Mouse (Mus musculus): ENCODE measurements around the gene Ppp1cb. TPM values are rescaled to one million over a fixed set of nuclear protein-coding genes. Genes with fewer than 3 reads are reported as not detected.
"Not testable (repeated sequence)": the region's sequence is repeated elsewhere in the genome, so short reads cannot be mapped to it uniquely, and the experiment has no call there.

The Ppp1cb gene
- total RNA-seq (2021): 100 to 1,000 TPM; 371 to 381 TPM
- long read RNA-seq, experiment 1, full-length matches to known transcripts: 280 of 309 reads
- long read RNA-seq, experiment 1, partial matches to known transcripts: 17 of 309 reads
- long read RNA-seq, experiment 1, other reads (novel, unspliced or antisense): 12 of 309 reads
- long read RNA-seq, experiment 2, full-length matches to known transcripts: 267 of 287 reads
- long read RNA-seq, experiment 2, partial matches to known transcripts: 6 of 287 reads
- long read RNA-seq, experiment 2, other reads (novel, unspliced or antisense): 14 of 287 reads

DNA sequence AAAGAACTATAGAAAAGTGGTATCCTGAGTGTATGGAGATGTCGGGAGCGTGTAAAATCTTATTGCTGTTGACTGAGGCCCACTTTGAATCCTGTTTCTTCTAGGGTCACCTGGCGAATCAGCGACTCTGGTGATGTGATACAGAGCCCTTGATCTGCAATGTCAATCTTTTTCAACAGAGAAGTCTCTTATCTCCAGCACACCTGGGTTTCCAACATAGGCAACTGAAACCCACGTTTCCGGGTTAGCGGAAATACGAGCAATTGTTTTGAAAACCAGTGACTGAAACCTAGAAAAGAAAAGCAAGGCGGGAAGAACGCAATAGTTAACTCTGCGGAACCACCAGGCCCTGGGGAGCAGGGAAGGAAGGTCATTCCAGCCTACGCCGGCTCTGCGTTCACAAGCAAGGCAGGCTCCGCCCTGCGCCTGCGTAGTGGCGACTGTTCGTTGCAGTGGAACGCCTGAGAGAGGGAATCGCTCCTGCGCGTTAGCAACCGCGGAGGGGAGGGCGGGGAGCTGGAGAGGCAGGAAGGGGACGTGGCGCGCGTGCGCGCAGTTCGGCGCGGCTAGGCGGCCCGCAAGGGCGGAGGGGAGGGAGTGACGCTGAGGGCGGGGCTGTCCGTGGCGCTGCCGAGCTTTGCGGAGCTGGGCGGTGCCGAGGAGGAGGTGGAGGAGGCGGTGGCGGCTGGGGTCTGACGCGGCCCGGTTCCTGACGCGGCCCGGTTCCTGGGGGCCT lies at the start of gene Ppp1cb:
Ppp1cb (plus strand) TSS at position 436 of the 736 bp plus-strand sequence.
- intact Hi-C loops (cut with DNase I): loop anchor here (5.0 to 10.0 kb wide), 2 partner anchors 121 to 234 kb away; no protein-coding TSS in a partner anchor
- peak; percentile 97 to 98 for DNase-seq (ENCODE audit: low spot score in 2 of 2)

DNA sequence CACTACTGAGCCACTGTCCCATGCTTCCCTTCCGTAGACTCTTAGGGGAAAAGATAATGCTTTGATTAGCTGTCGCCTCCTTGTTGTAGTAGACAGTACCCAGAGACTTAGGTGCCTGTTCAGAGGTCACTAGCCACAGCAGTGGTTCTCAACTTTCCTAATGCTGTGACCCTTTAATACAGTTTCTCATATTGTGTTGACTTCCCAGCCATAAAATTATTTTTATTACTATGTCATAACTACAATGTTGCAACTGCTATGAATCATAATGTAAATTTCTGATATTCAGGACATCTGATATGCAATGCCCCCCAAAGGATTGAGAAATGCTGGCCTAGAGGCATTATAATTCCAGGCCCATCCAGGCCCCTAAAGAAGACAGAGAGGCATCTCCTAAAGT lies 48.9 kb upstream of the Ppp1cb start:
- intact Hi-C loops (cut with DNase I): no loop called here
- DNase-seq (ENCODE audit: low spot score in 2 of 2): no peak

DNA sequence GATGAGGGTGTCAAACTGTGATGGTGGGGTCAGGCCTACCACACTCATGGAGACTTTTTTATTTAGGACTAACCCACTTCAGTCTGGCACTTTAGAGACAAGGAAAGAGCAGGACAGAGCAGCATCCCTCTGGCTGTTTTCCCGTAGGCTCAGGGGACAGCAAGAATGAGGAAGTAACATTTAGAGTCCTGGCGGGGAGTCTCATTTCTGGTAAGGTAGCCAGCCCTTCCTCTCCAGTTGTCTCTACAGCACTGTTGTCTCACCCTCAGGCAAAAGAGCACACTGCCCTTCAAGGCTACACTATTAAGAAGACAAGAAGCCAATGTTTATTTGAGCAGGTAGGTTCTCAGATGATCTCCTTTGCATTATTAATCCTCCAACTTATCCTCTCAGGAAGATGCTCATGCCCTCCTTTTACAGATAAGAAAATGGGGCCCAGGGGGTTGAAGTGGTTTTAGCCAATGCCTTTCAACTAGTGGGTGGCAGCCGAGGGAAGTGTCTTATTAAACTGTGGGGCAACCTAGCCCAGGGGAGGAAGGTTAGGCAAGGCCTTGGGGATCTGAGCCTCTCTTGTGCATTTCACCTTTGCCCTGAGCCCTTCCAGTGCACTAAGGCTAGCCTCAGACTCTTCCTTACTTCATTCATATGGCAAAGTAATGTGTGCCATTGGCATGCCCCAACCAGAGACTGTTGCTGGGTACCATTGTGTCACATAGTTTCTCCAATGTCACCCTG lies 47.5 kb upstream of the Ppp1cb start:
- DNase-seq (ENCODE audit: low spot score in 2 of 2): no peak
- intact Hi-C loops (cut with DNase I): no loop called here

GRCm38 (mm10) chr5:32412186-32412950 lies 46.3 kb upstream of the Ppp1cb start:
- intact Hi-C loops (cut with DNase I): no loop called here
- DNase-seq (ENCODE audit: low spot score in 2 of 2): no peak

- DNase-seq (ENCODE audit: low spot score in 2 of 2): no peak
- intact Hi-C loops (cut with DNase I): no loop called here
Observed at GRCm38 (mm10) chr5:32413083-32413482, 45.6 kb upstream of the Ppp1cb start.

GRCm38 (mm10) chr5:32413569-32413968 lies 45.1 kb upstream of the Ppp1cb start:
- peak in 1 of 2 experiments; percentile 25 for DNase-seq (ENCODE audit: low spot score in 2 of 2)
- intact Hi-C loops (cut with DNase I): no loop called here

DNA sequence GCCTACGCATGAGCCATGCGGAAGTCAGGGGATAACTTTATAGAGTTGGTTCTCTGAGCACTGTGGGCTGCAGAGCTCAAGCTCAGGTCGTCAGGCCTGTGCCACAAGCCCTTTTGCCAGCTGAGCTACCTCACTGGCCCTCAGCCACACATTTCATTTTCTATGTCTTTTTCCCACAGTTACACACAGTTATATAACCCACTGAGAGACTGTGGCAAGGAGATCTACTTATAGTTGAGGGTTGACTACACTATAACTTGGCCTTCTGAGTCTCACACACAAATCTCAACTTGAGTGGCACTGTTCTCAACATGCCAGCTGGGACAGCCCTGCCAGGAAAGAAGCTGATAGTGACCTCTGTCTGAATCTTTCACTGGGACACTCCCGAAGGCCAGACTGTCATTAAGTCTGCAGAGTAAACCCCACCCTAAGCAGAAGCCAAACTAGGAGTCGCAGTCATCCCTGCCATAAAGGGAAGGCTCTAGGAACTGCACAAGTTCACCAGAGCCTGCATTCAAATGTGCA lies 44.1 kb upstream of the Ppp1cb start:
- intact Hi-C loops (cut with DNase I): no loop called here
- DNase-seq (ENCODE audit: low spot score in 2 of 2): no peak

DNA sequence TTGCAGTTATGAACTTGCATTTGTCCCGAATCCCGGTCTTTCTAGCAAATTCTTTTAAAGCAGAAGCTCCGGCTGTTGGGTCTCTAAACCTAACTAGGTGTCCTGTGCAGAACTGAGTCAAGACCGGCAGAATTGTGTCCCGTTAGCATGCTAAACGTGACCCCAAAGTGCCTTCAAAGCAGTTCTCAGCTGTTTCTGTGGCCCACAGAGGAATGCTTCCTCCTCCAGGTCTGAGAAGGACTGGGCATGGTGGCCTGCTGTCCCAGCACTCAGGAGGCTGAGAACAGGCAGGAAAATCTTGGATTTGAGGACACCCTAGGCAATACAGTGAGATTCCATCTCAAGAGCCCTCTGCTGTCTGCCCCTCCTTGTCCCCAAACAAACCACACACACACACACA lies 43.1 kb upstream of the Ppp1cb start:
- intact Hi-C loops (cut with DNase I): no loop called here
- DNase-seq (ENCODE audit: low spot score in 2 of 2): no peak

- no peak for DNase-seq (ENCODE audit: low spot score in 2 of 2)
- intact Hi-C loops (cut with DNase I): no loop called here
Observed at GRCm38 (mm10) chr5:32416881-32417280, 41.8 kb upstream of the Ppp1cb start.

GRCm38 (mm10) chr5:32422081-32422589 lies 36.5 kb upstream of the Ppp1cb start:
- DNase-seq (ENCODE audit: low spot score in 2 of 2): no peak
- intact Hi-C loops (cut with DNase I): no loop called here

DNA sequence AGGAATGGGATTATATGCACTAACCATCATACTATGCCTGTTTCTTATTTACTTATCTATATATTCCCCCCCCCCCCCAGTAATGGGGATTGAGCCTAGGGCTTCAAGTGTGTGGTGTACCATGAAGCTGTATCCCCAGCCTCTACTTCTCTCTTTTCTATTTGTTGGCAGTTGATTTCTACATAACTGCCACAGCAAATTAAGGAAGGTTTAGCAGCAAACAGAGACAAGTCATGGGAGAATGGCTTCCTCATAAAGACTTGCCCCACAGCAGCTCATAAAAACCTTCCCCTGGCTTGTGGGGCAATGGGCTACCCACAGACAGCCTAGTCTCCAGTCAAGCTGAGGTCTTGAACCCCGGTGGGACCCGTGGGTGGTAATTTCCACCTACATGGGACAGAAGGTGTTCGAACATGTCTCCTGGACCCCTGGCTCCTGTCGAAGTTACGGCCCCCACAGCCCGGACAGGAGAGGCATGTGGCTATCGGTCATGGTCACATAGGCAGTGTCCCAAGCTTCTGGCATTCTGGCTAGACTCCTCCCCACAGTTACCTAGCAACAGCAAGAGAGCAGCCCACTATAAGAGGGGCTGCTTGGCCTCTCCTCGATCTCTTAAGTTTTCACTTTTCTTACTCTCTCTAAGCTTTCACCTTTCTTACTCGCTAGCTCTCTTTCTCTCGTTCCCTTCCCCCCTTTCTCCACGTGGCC lies 35.1 kb upstream of the Ppp1cb start:
- intact Hi-C loops (cut with DNase I): no loop called here
- no peak for DNase-seq (ENCODE audit: low spot score in 2 of 2)

GRCm38 (mm10) chr5:32424464-32424863 lies 34.2 kb upstream of the Ppp1cb start:
- intact Hi-C loops (cut with DNase I): no loop called here
- DNase-seq (ENCODE audit: low spot score in 2 of 2): no peak

DNA sequence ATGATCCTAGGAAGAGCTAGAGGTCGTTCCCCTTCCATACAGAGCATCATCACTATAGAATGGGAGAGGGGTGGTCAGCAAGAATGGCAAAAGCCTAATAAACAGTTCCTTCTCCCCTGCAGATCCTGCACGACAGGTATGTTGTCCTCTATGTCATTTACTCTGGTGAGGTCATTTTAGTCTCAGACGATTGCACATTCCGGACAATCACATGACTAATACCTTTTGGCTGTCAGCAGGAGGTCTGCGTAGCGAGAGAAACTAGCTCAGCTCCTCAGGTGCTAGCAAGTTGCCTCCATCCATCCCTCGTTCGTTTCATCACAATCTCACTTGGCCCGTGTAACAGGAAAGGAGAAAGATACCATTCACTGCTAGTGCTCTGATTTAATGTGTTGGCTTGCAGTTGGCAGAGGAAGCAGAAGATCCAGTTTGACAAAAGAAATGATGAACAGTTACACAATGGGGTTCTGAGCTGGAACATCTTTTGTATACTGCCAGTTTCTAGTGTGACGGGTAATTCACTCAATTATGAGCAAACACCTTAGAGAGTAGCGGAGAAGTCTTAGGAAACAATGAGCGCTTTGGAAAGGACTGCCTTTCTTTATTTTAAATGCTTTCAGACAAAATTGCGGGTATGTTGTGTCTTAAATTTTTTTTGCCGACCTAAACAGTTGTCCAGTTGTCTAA lies 33.0 kb upstream of the Ppp1cb start:
- DNase-seq (ENCODE audit: low spot score in 2 of 2): no peak
- intact Hi-C loops (cut with DNase I): no loop called here

GRCm38 (mm10) chr5:32430399-32430798 lies 28.2 kb upstream of the Ppp1cb start:
- no peak for DNase-seq (ENCODE audit: low spot score in 2 of 2)
- intact Hi-C loops (cut with DNase I): no loop called here

DNA sequence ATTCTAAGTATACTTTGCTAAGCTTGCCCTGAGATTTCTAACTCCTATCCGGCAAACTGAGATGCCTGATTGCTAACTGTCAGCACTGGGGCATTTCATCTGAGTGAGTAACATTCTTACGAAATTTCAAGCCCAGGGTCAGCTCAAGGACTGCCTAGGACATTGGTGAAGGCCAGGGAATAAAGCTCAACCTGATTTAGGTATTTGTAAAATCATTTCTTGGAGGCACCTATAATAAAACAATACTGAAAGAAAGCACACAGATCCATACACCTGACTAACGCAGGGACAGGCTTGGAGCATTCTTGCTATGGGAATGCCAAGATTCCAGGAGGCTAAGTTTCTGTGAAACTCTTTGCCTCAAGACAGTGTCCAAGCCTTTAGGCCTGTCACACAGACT lies 24.3 kb upstream of the Ppp1cb start:
- DNase-seq (ENCODE audit: low spot score in 2 of 2); intact Hi-C loops (cut with DNase I): not testable (repeated sequence)

GRCm38 (mm10) chr5:32435612-32436011 lies 23.0 kb upstream of the Ppp1cb start:
- DNase-seq (ENCODE audit: low spot score in 2 of 2): no peak
- intact Hi-C loops (cut with DNase I): no loop called here

DNA sequence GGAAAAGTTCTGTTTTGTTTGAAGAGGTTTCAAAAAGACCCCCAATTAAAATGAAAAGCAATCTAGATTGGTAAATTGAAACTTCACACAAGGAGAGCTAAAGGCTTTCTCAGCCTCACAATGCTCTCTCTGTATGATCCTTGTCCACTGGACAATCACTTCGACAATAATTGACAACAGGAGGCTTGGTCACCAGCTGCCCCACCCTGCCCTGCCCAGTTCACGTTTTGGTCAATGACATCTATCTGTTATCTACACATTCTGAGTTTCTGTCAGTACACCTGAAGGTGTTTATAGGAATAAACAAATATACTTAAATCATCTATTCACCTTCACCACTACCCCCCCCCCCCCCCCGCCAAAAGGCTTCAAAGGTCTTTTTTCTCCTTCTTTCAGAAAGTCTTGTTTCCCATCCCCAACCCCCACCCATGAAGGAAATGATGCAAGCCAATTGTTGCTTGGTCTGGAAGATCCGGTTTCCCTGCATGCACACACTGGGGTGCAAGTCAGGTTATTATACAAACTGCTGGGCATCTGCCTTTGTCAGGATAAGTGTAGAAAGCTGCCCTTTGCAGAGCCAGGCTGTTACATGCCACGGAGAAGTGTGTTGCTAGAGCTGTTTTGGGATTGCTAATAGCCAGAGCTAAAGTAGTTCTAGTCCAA lies 20.6 kb upstream of the Ppp1cb start:
- intact Hi-C loops (cut with DNase I): no loop called here

GRCm38 (mm10) chr5:32438564-32438922 lies 20.1 kb upstream of the Ppp1cb start:
- no peak for DNase-seq (ENCODE audit: low spot score in 2 of 2)
- intact Hi-C loops (cut with DNase I): no loop called here

More for the DNA sequence above, 20.6 kb upstream of the Ppp1cb start:
- no peak for DNase-seq (ENCODE audit: low spot score in 2 of 2)

Measured in left cerebral cortex, postnatal 14 days (tissue).